Mouse (Mus musculus): ENCODE results near the gene Spef2. TPM values are rescaled to one million over a fixed set of nuclear protein-coding genes. Genes with fewer than 3 reads are reported as not detected.

Spef2 gene
- polyA plus RNA-seq, 2 experiments = 0.01 to 0.11 TPM

- no peaks in the 10 kb centered on the region for H3K36me3 ChIP-seq (replicated peaks; ENCODE audit: control insufficient read depth, insufficient read depth, low read depth)
- ATAC-seq (ENCODE audit: insufficient read depth) (no peak), DNase-seq (ENCODE audit: low read depth in 3 of 3, low spot score in 3 of 3) (no peak)
- no peak overlapping the region for H3K4me3 ChIP-seq (ENCODE audit: insufficient read depth in 1 of 2, low read depth in 2 of 2, low read length in 2 of 2)
- 52% methylated on average over 6 of the region's 6 CpGs for WGBS (ENCODE audit: insufficient replicate concordance)
- H3K27me3 ChIP-seq (ENCODE audit: control insufficient read depth, insufficient read depth, low read length) = no peaks in the 10 kb centered on the region
- H3K4me1 ChIP-seq (replicated peaks; ENCODE audit: control insufficient read depth in 2 of 2, insufficient read depth in 2 of 2, low read length in 1 of 2) = no peaks in the 10 kb centered on the region
- H3K27ac ChIP-seq = no peak overlapping the region
- H3K4me2 ChIP-seq (ENCODE audit: low read depth) = peak overlapping the region; percentile 15; the same call in 1 of the 2 replicates
- no peak overlapping the region for H3K9ac ChIP-seq (replicated peaks)
- no peaks in the 10 kb centered on the region for H3K9me3 ChIP-seq (ENCODE audit: control insufficient read depth, low read length)
- no peak for TF ChIP-seq CTCF (IDR thresholded peaks at IDR 0.05; ENCODE audit: low read depth)
- no peak for TF ChIP-seq EP300 (IDR thresholded peaks at IDR 0.05; ENCODE audit: low read depth)
These were observed 152.2 kb downstream of the Spef2 start for GRCm38 (mm10) chr15:9596298-9597060.

DNA sequence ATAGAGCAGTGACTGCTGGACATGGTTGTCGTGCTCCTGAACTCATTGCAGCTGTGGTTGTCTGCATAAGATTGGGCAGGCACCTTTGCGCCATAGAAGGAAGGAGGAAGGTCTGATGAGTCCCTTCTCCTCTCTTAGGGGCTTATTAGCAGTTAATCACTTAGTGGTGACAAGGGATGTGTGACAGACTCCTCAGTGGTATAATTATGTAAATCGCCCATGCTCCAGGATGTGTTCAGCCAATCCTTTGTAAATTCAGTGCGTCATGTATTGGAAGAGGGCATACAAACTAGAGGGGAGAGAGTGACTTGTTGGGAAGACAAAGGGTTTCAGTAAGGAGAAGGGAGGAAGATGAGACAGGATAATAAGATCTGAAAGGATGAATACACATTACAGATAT lies 158.7 kb downstream of the Spef2 start:
- H3K27ac ChIP-seq = no peak overlapping the region
- DNase-seq (ENCODE audit: low read depth in 3 of 3, low spot score in 3 of 3) (no peak), ATAC-seq (ENCODE audit: insufficient read depth) (no peak)
- no peak for TF ChIP-seq CTCF (IDR thresholded peaks at IDR 0.05; ENCODE audit: low read depth)
- TF ChIP-seq EP300 (IDR thresholded peaks at IDR 0.05; ENCODE audit: low read depth) = no peak
- no peaks in the 10 kb centered on the region for H3K9me3 ChIP-seq (ENCODE audit: control insufficient read depth, low read length)
- no peaks in the 10 kb centered on the region for H3K4me1 ChIP-seq (replicated peaks; ENCODE audit: control insufficient read depth in 2 of 2, insufficient read depth in 2 of 2, low read length in 1 of 2)
- no peak overlapping the region for H3K9ac ChIP-seq (replicated peaks)
- WGBS (ENCODE audit: insufficient replicate concordance) = 59% methylated on average over 4 of the region's 4 CpGs
- H3K27me3 ChIP-seq (ENCODE audit: control insufficient read depth, insufficient read depth, low read length) = no peaks in the 10 kb centered on the region
- no peak overlapping the region for H3K4me2 ChIP-seq (ENCODE audit: low read depth)
- H3K36me3 ChIP-seq (replicated peaks; ENCODE audit: control insufficient read depth, insufficient read depth, low read depth) = no peaks in the 10 kb centered on the region
- no peak overlapping the region for H3K4me3 ChIP-seq (ENCODE audit: insufficient read depth in 1 of 2, low read depth in 2 of 2, low read length in 2 of 2)

- no peak overlapping the region for H3K27ac ChIP-seq
- no peak for ATAC-seq (ENCODE audit: insufficient read depth)
- no peak overlapping the region for H3K4me3 ChIP-seq (ENCODE audit: insufficient read depth in 1 of 2, low read depth in 2 of 2, low read length in 2 of 2)
- H3K4me2 ChIP-seq (ENCODE audit: low read depth) = no peak overlapping the region
- H3K9me3 ChIP-seq (ENCODE audit: control insufficient read depth, low read length) = no peaks in the 10 kb centered on the region
- WGBS (ENCODE audit: insufficient replicate concordance) = 26% methylated on average over 11 of the region's 11 CpGs
- no peaks in the 10 kb centered on the region for H3K4me1 ChIP-seq (replicated peaks; ENCODE audit: control insufficient read depth in 2 of 2, insufficient read depth in 2 of 2, low read length in 1 of 2)
- H3K9ac ChIP-seq (replicated peaks) = no peak overlapping the region
- TF ChIP-seq EP300 (IDR thresholded peaks at IDR 0.05; ENCODE audit: low read depth) (no peak), CTCF (IDR thresholded peaks at IDR 0.05; ENCODE audit: low read depth) (no peak)
- DNase-seq (ENCODE audit: low read depth in 3 of 3, low spot score in 3 of 3) = no peak
- H3K36me3 ChIP-seq (replicated peaks; ENCODE audit: control insufficient read depth, insufficient read depth, low read depth) = no peaks in the 10 kb centered on the region
- no peaks in the 10 kb centered on the region for H3K27me3 ChIP-seq (ENCODE audit: control insufficient read depth, insufficient read depth, low read length)
These were observed 168.0 kb downstream of the Spef2 start for GRCm38 (mm10) chr15:9580470-9581280.

- TF ChIP-seq CTCF (IDR thresholded peaks at IDR 0.05; ENCODE audit: low read depth) = peak; percentile 20; the same call in 1 of the 2 replicates
- no peak for TF ChIP-seq EP300 (IDR thresholded peaks at IDR 0.05; ENCODE audit: low read depth)
- H3K4me1 ChIP-seq (replicated peaks; ENCODE audit: control insufficient read depth in 2 of 2, insufficient read depth in 2 of 2, low read length in 1 of 2) = no peaks in the 10 kb centered on the region
- no peak overlapping the region for H3K27ac ChIP-seq
- 48% methylated on average over 4 of the region's 4 CpGs for whole genome bisulfite sequencing (ENCODE audit: insufficient replicate concordance)
- no peaks in the 10 kb centered on the region for H3K36me3 ChIP-seq (replicated peaks; ENCODE audit: control insufficient read depth, insufficient read depth, low read depth)
- no peak overlapping the region for H3K4me3 ChIP-seq (ENCODE audit: insufficient read depth in 1 of 2, low read depth in 2 of 2, low read length in 2 of 2)
- H3K9ac ChIP-seq (replicated peaks) = no peak overlapping the region
- ATAC-seq (ENCODE audit: insufficient read depth) (no peak), DNase-seq (ENCODE audit: low read depth in 3 of 3, low spot score in 3 of 3) (no peak)
- no peaks in the 10 kb centered on the region for H3K9me3 ChIP-seq (ENCODE audit: control insufficient read depth, low read length)
- H3K27me3 ChIP-seq (ENCODE audit: control insufficient read depth, insufficient read depth, low read length) = no peaks in the 10 kb centered on the region
- H3K4me2 ChIP-seq (ENCODE audit: low read depth) = no peak overlapping the region
These were observed 171.4 kb downstream of the Spef2 start for GRCm38 (mm10) chr15:9577303-9577702.

DNA sequence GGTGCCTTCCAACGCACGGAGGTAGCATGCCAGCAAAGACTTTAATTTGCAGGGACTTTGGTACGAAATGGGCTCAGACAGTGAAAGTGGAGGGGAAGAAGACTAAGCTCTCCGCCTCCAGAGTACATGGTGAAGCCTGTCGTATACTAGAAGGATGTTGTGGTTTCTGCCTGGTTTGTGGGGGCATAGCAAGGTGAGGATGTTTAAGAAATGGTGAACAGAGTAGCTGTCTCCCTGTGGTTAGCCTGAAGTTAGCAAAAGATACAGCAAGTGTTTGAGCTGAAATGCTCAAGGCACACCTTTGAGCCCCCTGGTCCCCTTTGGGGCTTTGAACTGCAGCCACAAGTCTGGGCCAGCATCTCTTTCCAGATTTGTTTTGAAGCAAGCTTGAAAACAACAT lies 173.9 kb downstream of the Spef2 start:
- ATAC-seq (ENCODE audit: insufficient read depth) = no peak
- Histone ChIP-seq H3K4me1 (replicated peaks; ENCODE audit: control insufficient read depth in 2 of 2, insufficient read depth in 2 of 2, low read length in 1 of 2) (no peaks in the 10 kb centered on the region), H3K27me3 (ENCODE audit: control insufficient read depth, insufficient read depth, low read length) (no peaks in the 10 kb centered on the region), H3K9me3 (ENCODE audit: control insufficient read depth, low read length) (no peaks in the 10 kb centered on the region), H3K4me2 (ENCODE audit: low read depth) (no peak overlapping the region), H3K9ac (replicated peaks) (no peak overlapping the region), H3K27ac (no peak overlapping the region), H3K4me3 (ENCODE audit: insufficient read depth in 1 of 2, low read depth in 2 of 2, low read length in 2 of 2) (no peak overlapping the region), H3K36me3 (replicated peaks; ENCODE audit: control insufficient read depth, insufficient read depth, low read depth) (no peaks in the 10 kb centered on the region)
- no peak for DNase-seq (ENCODE audit: low read depth in 3 of 3, low spot score in 3 of 3)
- TF ChIP-seq CTCF (IDR thresholded peaks at IDR 0.05; ENCODE audit: low read depth) (no peak), EP300 (IDR thresholded peaks at IDR 0.05; ENCODE audit: low read depth) (no peak)
- 26% methylated on average over 5 of the region's 5 CpGs for WGBS (ENCODE audit: insufficient replicate concordance)

Measured in liver, embryonic 14.5 days (tissue).